Mouse (Mus musculus) heart, adult 9 months (tissue): ENCODE data around the gene Olfr1162.
"Not testable (repeated sequence)": the region's sequence is repeated elsewhere in the genome, so short reads cannot be mapped to it uniquely, and the experiment has no call there.

Source experiments
- DNase-seq, 2 experiments: peaks; one replicate each; pipeline ENCODE4 v3.0.0; 2022; ENCODE audit warnings: low spot score in 2 of 2

The Olfr1162 gene

DNA sequence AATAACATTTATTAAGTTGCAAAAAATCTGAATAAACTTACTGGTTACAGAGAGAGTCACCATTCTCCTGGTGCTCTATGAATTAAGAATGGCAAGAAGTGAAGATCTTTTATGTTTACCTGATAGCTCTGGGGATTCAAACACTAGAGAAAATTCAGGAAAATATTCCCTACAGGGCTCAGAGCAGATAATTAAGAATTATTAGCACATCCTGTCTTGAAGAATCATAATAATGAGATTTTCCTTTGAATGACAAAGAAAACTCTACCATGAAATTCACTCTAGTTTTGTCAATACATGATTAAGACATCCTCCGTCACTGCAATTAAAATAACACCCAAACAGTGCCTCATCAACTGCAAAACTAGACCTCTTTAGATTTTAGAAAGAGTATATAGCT, at the start of gene Olfr1162:
TSS of gene Olfr1162 (minus strand) at position 101 of the 400 bp plus-strand sequence.
- no peak for DNase-seq

DNA sequence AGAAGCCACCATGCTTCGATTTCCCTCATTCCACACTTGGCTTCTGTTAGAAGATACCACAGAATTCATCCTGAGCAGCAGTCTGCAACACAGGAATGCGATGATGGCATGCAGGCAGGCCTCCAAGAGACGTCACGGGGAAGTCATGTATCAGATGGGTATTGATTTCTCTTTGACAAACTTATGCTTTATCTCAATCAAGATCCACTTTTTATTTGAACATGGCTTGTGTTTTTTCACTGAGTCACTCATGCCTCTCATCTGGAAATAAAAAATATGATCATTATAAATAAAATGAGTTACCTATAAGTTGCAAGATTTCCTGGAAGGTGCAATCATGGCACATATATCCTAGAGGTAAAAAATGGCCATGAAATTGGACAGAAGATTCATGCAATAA, 42.9 kb upstream of the Olfr1162 start, which contains the start of gene Olfr1164:
TSS of gene Olfr1164 (minus strand) at position 101 of the 400 bp plus-strand sequence.
- DNase-seq = no peak

DNA sequence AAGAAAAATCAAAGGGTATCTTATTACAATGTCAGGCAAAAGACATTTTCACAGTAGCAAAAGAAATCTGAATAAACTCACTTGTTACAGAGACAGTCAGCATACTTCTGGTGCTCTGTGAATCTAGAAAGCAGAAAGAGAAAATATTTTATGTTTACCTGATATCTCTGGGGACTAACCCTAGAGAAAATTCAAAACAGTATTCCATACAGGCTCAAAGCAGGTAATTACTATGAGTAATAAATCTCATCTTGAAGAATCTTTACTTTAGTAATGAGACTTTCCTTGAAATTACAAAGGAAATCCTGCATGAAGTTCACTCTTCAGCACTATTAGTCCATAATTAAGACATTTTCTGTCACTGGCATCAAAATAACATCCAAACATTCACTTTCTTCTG, 20.8 kb upstream of the Olfr1162 start, which contains the start of gene Olfr1163:
TSS of gene Olfr1163 (minus strand) at position 101 of the 400 bp plus-strand sequence.
- no peak for DNase-seq

DNA sequence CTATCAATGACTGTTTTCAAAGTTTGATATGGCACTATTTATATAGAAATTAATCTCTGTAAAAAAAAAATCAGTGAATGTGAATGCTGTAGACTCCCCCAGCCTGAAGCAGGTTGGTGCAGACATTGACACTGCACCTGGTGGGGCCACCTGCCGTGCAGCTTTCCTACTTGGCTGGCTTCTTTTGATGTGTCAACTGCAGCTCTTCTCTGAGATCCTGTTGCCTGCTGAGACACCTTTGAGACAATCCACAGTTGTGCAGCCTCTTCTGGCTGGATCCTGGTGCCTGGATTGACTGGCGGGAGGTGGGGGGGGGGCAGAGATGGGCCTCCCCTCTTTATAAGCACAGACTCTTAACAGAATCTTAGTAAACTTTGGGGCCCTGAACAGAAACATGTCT, 12.7 kb upstream of the Olfr1162 start:
- DNase-seq = no peak

DNA sequence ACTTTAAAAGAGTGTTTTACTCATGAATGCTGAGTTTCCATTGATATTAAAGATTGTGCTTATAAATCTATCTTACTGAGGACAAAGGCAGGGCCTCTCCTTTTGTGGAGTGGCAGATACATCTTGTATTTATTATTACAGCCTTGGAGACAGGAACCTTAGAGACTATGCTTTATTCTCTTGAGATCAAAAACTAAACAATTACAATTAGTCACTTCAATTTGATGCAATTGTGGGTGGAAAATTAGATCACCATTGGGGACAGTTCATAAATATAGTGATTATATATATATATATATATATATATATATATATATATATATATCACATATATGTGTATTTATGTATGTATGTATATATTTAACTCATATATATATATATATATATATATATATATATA, 13.3 kb downstream of the Olfr1162 start, which contains the start of gene Olfr73:
TSS of gene Olfr73 (minus strand) at position 101 of the 400 bp plus-strand sequence.
- no peak for DNase-seq

DNA sequence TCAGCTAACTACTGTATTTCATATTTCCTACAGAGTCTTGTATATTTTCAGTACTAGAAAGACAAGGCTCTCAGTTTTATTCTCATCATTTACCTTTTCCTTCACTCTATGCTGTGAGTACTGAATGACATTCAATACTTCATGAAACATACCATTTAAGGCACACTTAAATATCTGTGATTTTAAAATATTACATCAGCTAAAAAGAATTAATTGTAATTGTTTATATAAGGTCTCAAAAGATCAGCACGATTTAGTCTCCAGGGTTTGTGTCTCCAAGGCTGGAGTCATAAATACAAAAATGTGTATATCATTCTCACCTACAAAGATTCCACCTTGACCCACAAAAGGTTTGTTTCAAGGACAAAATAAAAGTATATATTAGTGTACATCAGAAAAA, 28.5 kb downstream of the Olfr1162 start, which contains the start of gene Olfr1161:
TSS of gene Olfr1161 (plus strand) at position 301 of the 400 bp plus-strand sequence.
- DNase-seq = not testable (repeated sequence)

DNA sequence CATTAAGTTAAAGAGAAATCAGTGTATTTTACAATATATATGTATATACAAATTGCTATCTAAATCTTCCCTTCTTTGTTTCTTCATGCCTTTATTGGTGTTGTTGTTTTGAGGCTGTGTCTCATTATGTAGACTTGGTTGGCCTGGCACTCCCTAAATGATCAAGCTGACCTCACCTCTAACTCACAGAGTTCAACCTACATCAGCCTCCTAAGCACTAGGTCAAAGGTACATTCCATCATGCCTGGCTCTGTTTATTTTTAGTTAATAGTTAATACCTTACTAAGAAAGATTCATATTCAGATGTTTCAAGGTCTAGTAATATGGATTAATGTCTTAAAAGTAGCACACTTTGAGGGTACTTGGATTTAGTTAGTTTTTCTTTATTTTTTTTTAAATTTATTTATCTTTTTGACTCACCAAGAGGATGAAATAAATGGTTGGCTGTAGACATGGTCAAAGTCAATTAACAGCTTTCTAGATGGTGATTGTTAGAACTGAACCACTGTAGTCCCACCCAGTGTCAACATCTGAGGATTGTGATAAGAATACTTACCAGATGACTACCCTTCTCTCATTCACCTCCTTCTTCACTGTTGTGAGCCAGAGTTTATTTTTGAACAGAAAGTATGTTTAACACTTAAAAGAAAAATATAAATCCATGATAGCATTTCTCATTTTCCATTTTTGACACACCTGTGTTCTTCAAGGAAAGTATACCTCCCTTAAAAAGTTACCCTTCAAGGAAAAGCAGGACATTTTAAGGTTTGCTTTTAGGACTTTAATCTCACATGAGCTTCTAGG, 43.2 kb downstream of the Olfr1162 start, which contains the start of gene Olfr1160:
TSS of gene Olfr1160 (minus strand) at position 754 of the 804 bp plus-strand sequence.
- no peak for DNase-seq
